Mouse (Mus musculus): ENCODE results near the gene Pgrmc2. TPM values are rescaled to one million over a fixed set of nuclear protein-coding genes. Genes with fewer than 3 reads are reported as not detected.
A peak's percentile ranks its signal among the peaks of the same experiment; 100 is the strongest.

Gene Pgrmc2
- total and polyA plus RNA-seq, 3 experiments, result 18.5 to 50.4 (median 31.6) TPM

DNA sequence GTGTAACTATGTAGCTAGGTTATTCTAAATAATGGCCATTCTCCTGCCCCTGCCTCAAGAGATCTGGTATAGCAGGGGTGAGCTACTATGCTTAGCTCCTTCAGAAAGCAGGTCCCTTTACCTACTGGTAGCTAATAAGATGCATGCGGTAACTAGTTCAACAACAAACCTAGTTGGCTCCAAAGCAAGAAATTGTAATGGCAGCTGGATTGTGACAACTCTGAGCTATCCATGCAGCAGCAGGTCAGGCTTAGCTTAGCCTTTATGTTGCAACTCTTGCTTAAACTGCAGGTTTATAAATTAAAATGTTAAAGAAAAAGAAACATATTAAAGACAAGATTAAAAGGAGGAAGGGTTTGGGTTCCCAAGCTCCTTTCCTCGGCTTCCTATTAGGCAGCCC lies 4.2 kb downstream of the Pgrmc2 start:
- dilution Hi-C loops (cut with MboI; ENCODE audit: extremely low pct_ligation_motif_present, extremely low pct_unique_long_range_greater_than_20kb, low sequenced_read_pairs), result no loop called here

GRCm38 (mm10) chr3:41075376-41075775 lies 7.5 kb downstream of the Pgrmc2 start:
- Histone ChIP-seq H3K27me3 (replicated peaks) (no peaks in the 10 kb centered on the region), H3K36me3 (replicated peaks in 1 of 2; ENCODE audit: control insufficient read depth in 1 of 2, insufficient read depth in 1 of 2, low read length in 1 of 2) (peaks cover 0 to 34% of the 10 kb centered on the region in 2 experiments), H3K9ac (ENCODE audit: insufficient read depth, low read depth) (no peak overlapping the region), H3K27ac (ENCODE audit: insufficient read depth, low read depth) (no peak overlapping the region), H3K4me3 (replicated peaks in 1 of 3; ENCODE audit: low read depth in 2 of 3, low read length in 2 of 3, poor library complexity in 1 of 3) (no peak overlapping the region), H3K9me3 (replicated peaks; ENCODE audit: low read length) (no peaks in the 10 kb centered on the region), H3K4me1 (ENCODE audit: control insufficient read depth in 1 of 2, insufficient read depth in 2 of 2) (peaks cover 0 to 36% of the 10 kb centered on the region in 2 experiments; a peak in 1 of 4 replicates), H3K4me2 (ENCODE audit: insufficient read depth, low read depth, poor library complexity, severe bottlenecking) (no peak overlapping the region), H3K79me2 (replicated peaks; ENCODE audit: control insufficient read depth, extremely low read depth, insufficient read depth, poor library complexity, severe bottlenecking) (peaks cover 23% of the 10 kb centered on the region)
- dilution Hi-C loops (cut with MboI; ENCODE audit: extremely low pct_ligation_motif_present, extremely low pct_unique_long_range_greater_than_20kb, low sequenced_read_pairs) (no loop called here), in situ Hi-C loops (cut with MboI; ENCODE audit: low pct_ligation_motif_present, low pct_unique_long_range_greater_than_20kb, low sequenced_read_pairs) (no loop called here)
- TF ChIP-seq POLR2AphosphoS2 (IDR thresholded peaks at IDR 0.05; ENCODE audit: low read depth, low read length) (no peak), CHD1 (IDR thresholded peaks at IDR 0.05; ENCODE audit: low read depth, low read length) (no peak), KAT2A (IDR thresholded peaks at IDR 0.05; ENCODE audit: insufficient replicate concordance, low read length) (no peak), USF2 (conservative IDR thresholded peaks at IDR 0.05; ENCODE audit: low read depth, low read length) (no peak), USF1 (IDR thresholded peaks at IDR 0.05; ENCODE audit: low read depth, low read length) (no peak), UBTF (IDR thresholded peaks at IDR 0.05; ENCODE audit: low read depth, low read length) (no peak), MYC (IDR thresholded peaks at IDR 0.05; ENCODE audit: low read depth, low read length) (no peak), MAX (IDR thresholded peaks at IDR 0.05; ENCODE audit: low read length) (no peak), HCFC1 (IDR thresholded peaks at IDR 0.05; ENCODE audit: low read depth, low read length) (no peak), SMC3 (IDR thresholded peaks at IDR 0.05; ENCODE audit: low read depth, low read length) (no peak), MEF2A (IDR thresholded peaks at IDR 0.05; ENCODE audit: borderline replicate concordance, low read depth, low read length) (no peak), POLR2A (IDR thresholded peaks at IDR 0.05; ENCODE audit: low read depth, low read length) (no peak)
- no peak for DNase-seq (ENCODE audit: extremely low read depth)

More for the DNA sequence above, 4.2 kb downstream of the Pgrmc2 start:
- Histone ChIP-seq H3K4me2 (ENCODE audit: insufficient read depth, low read depth, poor library complexity, severe bottlenecking) (no peak overlapping the region), H3K27ac (ENCODE audit: insufficient read depth, low read depth) (no peak overlapping the region), H3K27me3 (replicated peaks) (no peaks in the 10 kb centered on the region), H3K9me3 (replicated peaks; ENCODE audit: low read length) (no peaks in the 10 kb centered on the region), H3K4me3 (replicated peaks in 1 of 3; ENCODE audit: low read depth in 2 of 3, low read length in 2 of 3, poor library complexity in 1 of 3) (no peak overlapping the region), H3K9ac (ENCODE audit: insufficient read depth, low read depth) (no peak overlapping the region), H3K4me1 (ENCODE audit: control insufficient read depth in 1 of 2, insufficient read depth in 2 of 2) (peaks cover 0 to 37% of the 10 kb centered on the region in 2 experiments; a peak in 2 of 4 replicates), H3K36me3 (replicated peaks in 1 of 2; ENCODE audit: control insufficient read depth in 1 of 2, insufficient read depth in 1 of 2, low read length in 1 of 2) (peaks cover 0 to 25% of the 10 kb centered on the region in 2 experiments), H3K79me2 (replicated peaks; ENCODE audit: control insufficient read depth, extremely low read depth, insufficient read depth, poor library complexity, severe bottlenecking) (peaks cover 42% of the 10 kb centered on the region)
- TF ChIP-seq RCOR1 (conservative IDR thresholded peaks at IDR 0.05; ENCODE audit: low read depth, low read length) (no peak), MAFK (IDR thresholded peaks at IDR 0.05; ENCODE audit: insufficient replicate concordance, low read length) (no peak), NELFE (IDR thresholded peaks at IDR 0.05; ENCODE audit: low read depth, low read length) (no peak)
- in situ Hi-C loops (cut with MboI; ENCODE audit: low pct_ligation_motif_present, low pct_unique_long_range_greater_than_20kb, low sequenced_read_pairs), result no loop called here
- DNase-seq (ENCODE audit: extremely low read depth), result no peak

DNA sequence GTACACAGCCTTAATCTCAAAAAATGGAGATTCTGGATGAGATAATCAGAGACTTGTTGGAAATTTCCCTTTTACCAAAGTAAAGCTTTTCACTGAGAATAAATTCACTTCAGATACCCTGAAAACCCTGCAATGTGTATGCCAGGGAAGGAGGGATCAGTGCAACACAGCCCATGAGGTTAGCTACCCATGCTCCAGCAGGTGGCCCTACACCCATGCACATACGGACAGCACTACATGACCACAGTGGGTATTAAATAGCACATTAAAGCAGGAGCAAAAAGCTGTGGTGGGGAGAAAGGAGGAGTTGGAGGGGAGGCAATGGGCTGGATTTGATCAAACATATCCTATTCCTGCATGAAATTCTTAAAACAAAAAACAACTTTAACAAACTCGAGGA lies 12.3 kb downstream of the Pgrmc2 start:
- no peak for TF ChIP-seq BHLHE40 (IDR thresholded peaks at IDR 0.05; ENCODE audit: low read depth, low read length)
- peak; percentile 10 for TF ChIP-seq RAD21 (IDR thresholded peaks at IDR 0.05; ENCODE audit: low read depth, low read length)
- no peak overlapping the region for H3K27ac ChIP-seq (ENCODE audit: insufficient read depth, low read depth)
- no peak overlapping the region for H3K4me3 ChIP-seq (replicated peaks in 1 of 3; ENCODE audit: low read depth in 2 of 3, low read length in 2 of 3, poor library complexity in 1 of 3)
- dilution Hi-C loops (cut with MboI; ENCODE audit: extremely low pct_ligation_motif_present, extremely low pct_unique_long_range_greater_than_20kb, low sequenced_read_pairs) (no loop called here), in situ Hi-C loops (cut with MboI; ENCODE audit: low pct_ligation_motif_present, low pct_unique_long_range_greater_than_20kb, low sequenced_read_pairs) (no loop called here)
- H3K79me2 ChIP-seq (replicated peaks; ENCODE audit: control insufficient read depth, extremely low read depth, insufficient read depth, poor library complexity, severe bottlenecking), result peaks cover 10% of the 10 kb centered on the region
- H3K4me1 ChIP-seq (ENCODE audit: control insufficient read depth in 1 of 2, insufficient read depth in 2 of 2), result peaks cover 0 to 16% of the 10 kb centered on the region in 2 experiments; a peak in 1 of 4 replicates
- no peaks in the 10 kb centered on the region for H3K27me3 ChIP-seq (replicated peaks)
- no peak overlapping the region for H3K9ac ChIP-seq (ENCODE audit: insufficient read depth, low read depth)
- no peak for DNase-seq (ENCODE audit: extremely low read depth)
- peaks cover 19 to 64% of the 10 kb centered on the region in 2 experiments for H3K36me3 ChIP-seq (replicated peaks in 1 of 2; ENCODE audit: control insufficient read depth in 1 of 2, insufficient read depth in 1 of 2, low read length in 1 of 2)
- no peaks in the 10 kb centered on the region for H3K9me3 ChIP-seq (replicated peaks; ENCODE audit: low read length)
- H3K4me2 ChIP-seq (ENCODE audit: insufficient read depth, low read depth, poor library complexity, severe bottlenecking), result no peak overlapping the region
